Mouse (Mus musculus) erythroblast, embryonic 14.5 days (primary cell): ENCODE results near the gene Zfpm1.

Source experiments
- GATA1 ChIP-seq: IDR thresholded peaks from 2 replicates; pipeline ENCODE4 v1.6.1; 2012; ENCODE audit warnings: low read length, inconsistent platforms, mixed read lengths
- TAL1 ChIP-seq: IDR thresholded peaks from 3 replicates; pipeline ENCODE4 v1.6.1; 2012; ENCODE audit warnings: low read length, inconsistent platforms, mixed read lengths

DNA sequence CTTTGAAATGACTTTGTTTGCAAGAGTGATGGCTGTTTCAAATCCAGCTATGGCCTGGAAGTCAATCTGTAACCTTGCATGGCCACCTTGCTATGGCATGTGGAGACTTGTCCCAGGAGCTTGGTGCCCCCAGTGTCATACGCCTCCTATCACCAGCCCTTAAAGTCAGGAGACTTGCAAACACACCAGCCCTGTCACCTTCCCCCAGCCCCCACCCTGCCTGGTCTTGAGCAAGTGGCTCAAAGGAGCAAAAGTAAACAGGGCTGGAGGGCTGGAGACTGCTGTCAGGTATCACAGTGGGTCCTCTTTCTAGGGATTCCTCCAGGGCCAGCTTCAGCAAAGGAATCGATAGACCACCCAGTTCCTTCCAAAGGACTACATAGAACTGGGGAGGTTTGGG lies 29.2 kb downstream of the Zfpm1 start:
- TF ChIP-seq GATA1 (no peak), TAL1 (no peak)
